Mouse (Mus musculus) thymus, postnatal 0 days (tissue): ENCODE results near the gene Plekha8. TPM values are rescaled to one million over a fixed set of nuclear protein-coding genes. Genes with fewer than 3 reads are reported as not detected.

Experiments used
- polyA plus RNA-seq: library from polyadenylated mRNA; unstranded; fragments of >200 nt; fragmentation: Nextera tagmentation; extraction: Ambion mirVana; gene quantifications from 2 replicates; pipeline ENCODE4 v1.2.1, GENCODE M21; 2015

The Plekha8 gene
- polyA plus RNA-seq, 1 experiment from 2014 or later: 1.7 TPM

Other genes starting within 250 kb of the Plekha8 start
- gene Wipf3, start 165.5 kb upstream of the Plekha8 start, polyA plus RNA-seq: 0.31 and 0.46 TPM in 2 replicates
- 0.94 and 0.98 TPM in 2 replicates for gene Scrn1, start 28.6 kb upstream of the Plekha8 start, polyA plus RNA-seq
- gene Fkbp14, start 2.2 kb downstream of the Plekha8 start, polyA plus RNA-seq: 2.7 and 3.7 TPM in 2 replicates
- 5.8 and 6.7 TPM in 2 replicates for gene Mturn, start 86.5 kb downstream of the Plekha8 start, polyA plus RNA-seq
- 14.9 and 20.8 TPM in 2 replicates for gene Znrf2, start 221.8 kb downstream of the Plekha8 start, polyA plus RNA-seq